Mouse (Mus musculus) monocyte, adult 5-6 weeks (primary cell): Measurements from ENCODE around the gene Uqcc2. TPM values are rescaled to one million over a fixed set of nuclear protein-coding genes. Genes with fewer than 3 reads are reported as not detected.

Experiments
- ATAC-seq: fragments of 153-309, 156-312 bp; replicated peaks from 2 replicates; pipeline ENCODE4 v1.8.0; 2017; ENCODE audit warnings: mild to moderate bottlenecking; ENCODE audit not compliant: low TSS enrichment, insufficient number of reproducible peaks, severe bottlenecking, poor library complexity, low FRiP score
- total RNA-seq: library from RNA; stranded (forward); fragments of 200-1000, 200-491, 200-594 nt; gene quantifications from 3 replicates; pipeline ENCODE4 v1.2.3, GENCODE M21; 2017

Gene Uqcc2
- total RNA-seq, 1 experiment from 2014 or later = 105 TPM

DNA sequence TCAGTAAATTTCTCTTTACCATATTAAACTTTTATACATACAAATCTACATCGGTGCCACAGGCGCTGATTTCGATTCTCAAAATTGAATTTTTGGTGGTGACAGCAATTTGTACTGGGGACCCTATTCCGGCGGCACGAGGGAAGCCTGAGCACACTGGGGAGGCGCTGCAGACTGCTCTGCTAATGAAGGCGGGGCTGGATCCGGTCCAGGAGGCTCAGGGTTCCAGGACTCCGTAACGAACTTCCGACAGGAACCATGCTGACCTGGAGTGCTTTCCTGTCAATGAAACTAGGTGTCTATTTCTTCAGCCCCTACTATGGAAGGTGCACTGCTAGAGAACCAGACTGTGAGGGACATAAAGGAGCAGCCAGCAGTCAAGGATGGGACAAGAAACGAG lies 4.4 kb downstream of the Uqcc2 start:
- ATAC-seq = no peak

DNA sequence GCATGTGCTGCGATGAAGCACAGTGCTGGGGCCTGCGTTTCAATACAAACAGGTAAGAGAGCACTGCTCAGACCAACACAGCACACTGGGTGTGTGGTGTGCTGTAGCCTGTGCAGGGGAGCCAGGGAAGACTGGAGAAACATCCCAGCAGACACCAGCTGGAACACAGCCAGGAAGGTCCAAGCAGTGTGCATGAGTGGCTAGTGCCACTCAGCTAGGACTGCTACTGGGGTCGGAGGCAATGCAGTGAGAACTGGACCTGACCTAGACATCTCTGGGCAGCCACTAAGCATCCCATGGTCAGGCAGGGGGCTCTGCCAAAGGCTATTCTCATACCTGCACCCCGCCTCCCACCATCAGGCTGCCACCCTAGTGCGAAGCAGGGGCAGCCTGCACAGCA lies 5.5 kb downstream of the Uqcc2 start:
- no peak for ATAC-seq

DNA sequence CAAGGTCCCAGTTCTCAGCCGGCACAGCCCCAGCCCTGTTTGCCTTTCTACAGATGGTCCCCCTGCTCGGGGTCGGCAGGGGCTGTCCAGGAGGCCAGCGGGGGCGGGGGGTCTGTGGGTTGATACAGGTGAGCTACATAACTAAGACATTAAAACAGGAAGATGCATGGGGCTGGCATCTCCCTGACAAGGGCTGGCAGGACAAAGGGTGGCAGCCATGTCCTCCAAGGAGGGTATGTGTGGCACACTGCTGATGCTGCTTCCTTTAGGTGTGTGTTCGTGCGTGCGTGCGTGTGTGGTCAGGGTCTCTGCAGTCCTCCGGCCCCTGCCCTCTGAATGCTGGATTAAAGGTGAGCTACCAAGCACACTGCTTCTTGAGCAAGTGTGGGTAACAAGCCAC lies 6.7 kb downstream of the Uqcc2 start:
- ATAC-seq = no peak

DNA sequence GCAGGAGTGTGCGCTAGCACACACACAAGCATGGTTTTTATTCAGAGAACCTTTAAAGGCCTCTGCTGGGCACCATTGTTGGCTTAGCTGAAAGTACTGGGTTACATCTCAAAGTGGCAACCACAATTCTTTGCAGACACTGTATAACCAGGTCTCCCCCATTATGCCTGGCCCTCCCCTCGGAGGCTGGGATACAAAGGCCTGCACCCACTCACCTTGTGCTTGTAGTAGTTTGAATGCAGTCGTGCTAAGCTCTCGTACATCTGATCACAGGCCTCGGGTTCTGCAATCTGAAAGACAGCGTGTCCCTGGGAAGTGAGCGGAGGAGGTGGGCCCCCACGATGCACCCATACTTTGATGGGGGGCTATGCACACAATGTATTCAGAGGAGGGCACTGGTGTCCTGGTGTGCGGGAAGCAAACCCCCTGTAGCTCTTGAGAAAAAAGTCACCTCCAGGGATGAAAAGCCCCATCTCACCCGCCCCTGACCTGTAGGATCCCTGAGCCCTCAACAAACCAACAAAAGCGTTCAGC lies 8.0 kb downstream of the Uqcc2 start:
- ATAC-seq = no peak

DNA sequence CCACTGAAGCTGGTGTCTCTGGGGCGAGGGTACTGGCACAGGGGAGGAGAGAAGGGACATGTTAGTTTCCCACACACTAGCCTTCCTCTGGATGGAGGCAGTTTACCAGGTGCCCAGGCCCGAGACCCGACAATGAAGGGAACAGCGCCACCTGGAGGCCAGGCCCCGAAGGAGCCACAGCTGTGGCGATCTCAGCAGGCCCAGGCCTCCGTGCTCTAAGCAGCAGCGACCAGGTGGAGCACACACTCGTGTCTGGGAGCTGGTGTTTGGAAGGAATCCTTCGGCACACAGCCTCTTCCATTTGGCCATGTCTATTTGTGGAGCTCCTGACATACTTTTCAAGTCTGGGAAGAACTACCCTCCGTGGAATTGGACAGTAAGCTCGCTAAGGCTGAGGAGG lies 8.5 kb downstream of the Uqcc2 start:
- ATAC-seq = 0 out of 2 replicates have a peak, but pooled peaks have one; percentile 45

DNA sequence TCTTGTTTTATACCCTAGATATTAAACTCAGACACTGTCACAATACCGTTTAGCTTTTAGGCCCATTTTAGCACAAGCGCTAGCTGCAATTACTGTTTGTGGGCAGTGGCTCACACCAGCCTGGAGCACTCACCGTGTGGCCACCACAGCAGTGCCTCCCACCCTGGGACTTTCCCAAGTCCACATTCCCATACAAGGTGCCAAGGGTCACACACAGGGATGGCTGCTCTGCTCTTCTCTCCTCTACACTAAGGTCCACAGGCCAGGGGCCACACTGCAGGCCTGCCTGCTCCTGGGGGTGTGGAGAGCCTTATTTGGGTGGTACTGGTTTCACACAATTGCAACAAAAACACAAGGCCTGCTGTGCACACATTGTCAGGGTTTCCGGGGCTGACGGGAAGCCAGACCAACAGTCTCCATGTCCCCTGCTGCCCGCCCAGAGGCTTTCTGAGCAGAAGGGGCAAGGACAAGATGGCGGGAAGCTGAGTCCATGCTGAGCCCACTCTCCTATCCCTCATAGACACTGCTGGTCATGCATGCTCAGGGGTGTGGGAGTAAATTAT lies 9.8 kb downstream of the Uqcc2 start:
- no peak for ATAC-seq

DNA sequence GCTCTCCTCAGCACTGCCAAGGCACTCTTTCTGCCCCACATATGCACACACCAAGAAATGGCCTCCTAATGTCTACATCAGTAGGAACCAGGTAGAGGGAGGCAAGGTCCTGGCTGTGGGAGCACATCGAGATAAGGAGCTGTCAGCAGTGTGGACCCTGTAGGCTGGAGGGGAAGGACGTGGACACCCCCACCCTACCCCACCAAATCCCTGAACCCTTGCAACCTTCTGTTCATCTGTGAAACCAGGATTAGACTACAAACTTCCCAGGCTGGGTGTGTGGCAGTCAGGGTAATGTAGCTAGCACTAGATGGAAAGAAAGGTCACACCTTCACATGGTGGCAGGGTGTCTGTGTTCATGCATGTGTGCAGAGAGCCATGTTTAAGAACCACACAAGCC lies 10.6 kb downstream of the Uqcc2 start:
- no peak for ATAC-seq

DNA sequence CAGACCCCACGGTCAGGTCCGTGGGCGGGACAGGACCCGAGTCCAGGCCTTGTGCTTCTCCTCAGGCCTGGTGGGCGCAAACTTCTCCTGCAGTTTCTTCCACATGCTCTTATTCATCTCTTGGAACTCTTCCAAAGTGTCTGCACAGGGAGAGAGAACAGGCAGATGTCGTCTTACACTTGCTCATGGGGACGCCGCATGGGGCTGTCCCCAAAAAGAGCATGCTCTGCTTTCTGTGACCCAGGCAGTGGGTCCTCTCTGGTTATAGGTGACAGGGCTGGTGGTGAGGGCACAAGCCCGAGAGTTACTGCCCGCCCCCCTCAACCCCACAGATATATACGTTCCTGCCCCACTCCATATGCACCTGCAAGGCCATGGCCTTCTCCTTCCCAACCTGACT lies 11.0 kb downstream of the Uqcc2 start:
- ATAC-seq = no peak

DNA sequence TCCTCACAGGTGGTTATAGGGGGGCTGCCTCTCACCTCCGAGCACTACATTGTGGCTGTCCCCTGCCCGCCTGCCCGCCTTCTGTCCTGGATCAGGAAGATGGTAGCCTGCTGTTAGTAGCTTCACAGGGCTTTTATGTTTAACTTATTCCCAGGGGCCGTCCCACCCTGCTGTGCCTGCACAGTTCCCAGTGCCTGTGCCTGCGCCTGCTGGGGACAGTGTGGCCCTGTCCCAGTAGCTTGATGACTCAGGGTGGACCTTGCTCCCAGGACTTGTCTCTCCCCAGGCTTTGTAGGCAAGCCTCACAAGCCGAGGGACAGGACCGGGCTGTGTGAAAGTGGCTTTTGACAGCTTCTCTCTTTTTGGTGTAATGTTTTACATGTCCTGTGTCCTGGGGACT lies 11.9 kb downstream of the Uqcc2 start:
- ATAC-seq = no peak

DNA sequence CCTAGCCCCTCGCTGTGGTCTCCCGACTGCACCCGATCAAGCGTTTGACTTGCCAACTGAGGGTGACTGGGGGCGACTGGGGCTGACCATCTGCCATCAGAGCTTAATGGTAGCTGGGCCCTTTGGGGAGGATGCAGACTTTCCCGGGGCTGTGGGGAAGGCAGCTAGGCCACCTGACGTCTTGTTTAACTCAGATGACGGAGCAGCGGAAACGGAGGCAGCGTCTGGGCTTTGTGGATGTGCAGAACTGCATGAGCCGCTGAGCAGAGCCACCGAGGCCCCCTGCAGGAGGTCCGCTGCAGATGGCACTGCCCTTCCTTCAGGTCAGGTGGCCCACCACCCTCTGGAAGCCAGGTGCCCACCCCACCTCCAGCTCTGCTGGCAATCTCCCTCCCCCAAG lies 12.4 kb downstream of the Uqcc2 start:
- no peak for ATAC-seq

DNA sequence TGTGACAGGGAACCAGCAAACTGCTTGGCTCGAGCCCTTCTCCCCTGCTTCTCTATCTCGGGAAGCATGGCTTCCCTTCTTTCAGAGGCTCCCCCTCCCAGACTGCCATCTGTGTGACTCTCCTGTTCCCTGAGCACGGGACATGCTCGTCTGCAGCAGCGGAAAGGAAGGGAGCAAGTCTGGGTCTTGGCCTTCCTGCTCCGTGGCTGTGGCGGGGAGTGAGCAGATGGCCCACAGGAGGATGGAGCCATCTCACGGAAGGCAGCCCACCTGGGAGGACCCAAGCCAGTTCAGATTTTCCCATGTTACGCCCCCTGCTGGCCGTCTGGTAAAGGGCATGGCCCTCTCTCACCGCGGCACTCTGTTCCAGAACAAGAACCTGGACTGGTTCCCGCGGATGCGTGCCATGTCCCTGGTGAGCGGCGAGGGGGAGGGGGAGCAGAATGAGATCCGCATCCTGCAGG lies 13.1 kb downstream of the Uqcc2 start:
- no peak for ATAC-seq

DNA sequence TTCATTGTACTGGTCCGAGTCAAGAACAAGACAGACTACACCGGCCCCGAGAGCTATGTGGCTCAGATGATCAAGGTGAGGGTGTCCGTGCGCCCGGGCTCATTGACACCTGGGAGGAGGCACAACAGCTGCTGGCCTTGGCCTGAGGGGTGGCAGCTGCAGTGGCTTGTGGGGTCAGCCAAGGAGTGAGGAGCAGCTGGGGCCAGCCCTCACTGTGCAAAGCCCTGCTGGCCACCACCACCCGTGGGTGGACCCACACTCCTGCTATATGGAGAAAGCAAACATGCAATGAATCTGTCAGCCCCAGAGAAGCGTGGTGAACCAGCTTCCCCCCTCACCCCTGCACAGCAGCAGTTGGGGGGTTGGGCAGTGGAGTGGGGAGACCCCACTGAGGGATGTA lies 13.8 kb downstream of the Uqcc2 start:
- ATAC-seq = no peak

DNA sequence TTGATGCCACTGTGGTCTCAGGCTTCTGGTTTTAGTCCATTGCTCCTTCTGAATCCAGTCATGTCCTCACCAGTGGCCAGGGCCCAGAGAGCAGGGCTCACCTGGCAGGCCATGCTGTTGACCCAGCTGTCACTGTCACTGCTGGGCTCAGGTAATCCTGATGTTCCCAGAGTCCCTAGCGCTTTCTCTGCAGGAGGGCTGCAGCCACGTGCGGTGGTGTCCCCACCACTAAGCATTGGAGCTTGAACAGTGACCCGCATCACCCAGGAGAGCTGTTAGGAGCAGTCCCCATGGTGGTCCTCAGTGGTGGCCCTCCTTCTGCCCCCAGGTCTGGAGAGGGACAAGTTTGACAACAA lies 14.2 kb downstream of the Uqcc2 start:
- no peak for ATAC-seq

DNA sequence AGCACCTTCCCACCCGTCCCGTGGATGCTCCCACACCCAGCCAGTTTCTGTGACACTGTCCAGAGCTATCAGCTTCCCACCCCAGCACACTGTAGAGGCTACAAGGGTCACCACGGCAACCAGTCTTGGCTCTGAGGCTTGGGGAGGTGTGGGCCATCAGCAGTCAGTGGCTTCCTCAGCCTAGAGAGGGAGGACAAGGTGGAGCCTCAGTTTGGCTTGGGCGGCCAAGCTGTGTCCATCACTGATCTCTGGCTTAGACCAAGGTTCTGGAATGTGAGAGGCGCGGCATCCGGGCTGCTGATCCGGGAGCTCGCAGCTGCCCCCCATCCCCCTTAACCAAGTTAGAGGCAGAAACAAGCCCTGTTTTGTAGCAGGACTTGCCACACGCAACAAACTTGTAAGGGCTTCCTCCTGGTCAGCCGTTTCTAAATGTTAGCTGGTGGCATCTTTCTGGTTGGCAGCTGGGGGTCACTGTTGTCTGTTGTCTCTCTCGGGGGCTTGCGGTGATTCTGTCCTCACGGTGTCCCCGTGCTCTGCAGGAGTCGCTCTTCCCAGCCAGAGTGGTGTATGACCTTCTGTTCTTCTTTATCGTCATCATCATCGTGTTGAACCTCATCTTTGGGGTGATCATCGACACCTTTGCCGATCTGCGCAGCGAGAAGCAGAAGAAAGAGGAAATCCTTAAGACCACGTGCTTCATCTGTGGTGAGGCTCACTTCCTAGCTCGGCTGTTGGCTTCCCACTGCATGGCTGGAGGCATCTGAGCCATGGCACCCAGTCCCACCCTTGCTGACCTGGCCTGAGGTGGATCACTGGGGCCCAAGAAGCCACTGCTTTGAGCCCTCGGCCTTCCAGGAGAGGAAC lies 14.8 kb downstream of the Uqcc2 start:
- peak; percentile 54 for ATAC-seq

DNA sequence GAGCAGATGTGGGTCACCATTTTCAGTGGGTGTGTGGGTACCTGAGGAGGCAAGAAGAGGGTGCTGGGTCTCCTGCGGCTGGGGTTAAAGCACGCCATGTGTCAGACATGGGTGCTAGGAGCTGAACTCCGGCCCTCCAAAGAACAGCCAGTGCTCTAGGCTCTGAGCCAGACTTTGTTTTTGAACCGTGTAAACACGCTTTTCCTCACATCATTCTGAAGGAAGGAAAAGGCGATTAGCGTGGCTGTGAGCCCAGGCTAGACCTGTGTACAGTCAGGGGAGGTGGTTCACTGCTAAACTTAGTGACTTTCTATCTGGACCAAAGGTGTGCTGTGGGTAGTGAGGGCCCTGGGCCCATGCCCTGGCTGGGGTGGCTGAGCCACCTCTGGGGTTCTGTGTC lies 23.6 kb downstream of the Uqcc2 start:
- ATAC-seq = no peak

DNA sequence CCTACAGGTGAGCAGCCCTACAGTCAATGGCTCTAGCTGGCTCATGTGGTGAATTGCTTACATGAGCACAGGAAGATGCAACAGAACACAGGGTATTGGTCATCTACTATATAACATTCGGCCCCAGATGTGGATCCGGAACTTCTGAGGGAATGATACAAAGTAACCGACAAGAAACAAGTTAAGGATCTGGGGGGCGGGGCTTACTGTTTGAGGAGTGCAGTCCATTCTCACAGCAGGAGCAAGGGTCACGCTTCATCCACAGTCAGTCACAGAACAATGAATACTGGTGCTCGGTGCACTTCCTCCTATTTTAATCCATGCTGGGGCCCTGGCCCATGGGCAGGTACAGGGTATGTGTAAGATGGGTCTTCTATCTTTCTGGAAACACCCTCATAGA lies 25.8 kb downstream of the Uqcc2 start:
- ATAC-seq = no peak

DNA sequence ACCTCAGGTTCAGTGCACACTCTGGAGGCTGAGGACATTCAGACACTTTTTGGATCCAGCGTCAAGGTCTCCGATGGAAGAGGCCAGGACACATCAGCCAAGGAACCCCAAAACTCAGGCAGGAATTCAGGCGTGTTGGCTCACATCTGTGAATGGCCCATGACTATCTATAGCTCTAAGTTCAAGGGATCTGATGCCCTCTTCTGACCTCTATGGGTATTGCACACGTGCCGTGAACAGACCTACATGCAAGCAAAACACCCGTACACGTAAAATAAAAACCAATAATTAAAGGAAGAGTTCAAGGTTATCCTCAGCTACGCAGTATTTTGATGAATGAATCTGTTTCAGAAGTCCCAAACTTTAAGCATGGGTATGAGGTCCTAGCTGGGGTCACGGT lies 27.0 kb downstream of the Uqcc2 start:
- no peak for ATAC-seq

DNA sequence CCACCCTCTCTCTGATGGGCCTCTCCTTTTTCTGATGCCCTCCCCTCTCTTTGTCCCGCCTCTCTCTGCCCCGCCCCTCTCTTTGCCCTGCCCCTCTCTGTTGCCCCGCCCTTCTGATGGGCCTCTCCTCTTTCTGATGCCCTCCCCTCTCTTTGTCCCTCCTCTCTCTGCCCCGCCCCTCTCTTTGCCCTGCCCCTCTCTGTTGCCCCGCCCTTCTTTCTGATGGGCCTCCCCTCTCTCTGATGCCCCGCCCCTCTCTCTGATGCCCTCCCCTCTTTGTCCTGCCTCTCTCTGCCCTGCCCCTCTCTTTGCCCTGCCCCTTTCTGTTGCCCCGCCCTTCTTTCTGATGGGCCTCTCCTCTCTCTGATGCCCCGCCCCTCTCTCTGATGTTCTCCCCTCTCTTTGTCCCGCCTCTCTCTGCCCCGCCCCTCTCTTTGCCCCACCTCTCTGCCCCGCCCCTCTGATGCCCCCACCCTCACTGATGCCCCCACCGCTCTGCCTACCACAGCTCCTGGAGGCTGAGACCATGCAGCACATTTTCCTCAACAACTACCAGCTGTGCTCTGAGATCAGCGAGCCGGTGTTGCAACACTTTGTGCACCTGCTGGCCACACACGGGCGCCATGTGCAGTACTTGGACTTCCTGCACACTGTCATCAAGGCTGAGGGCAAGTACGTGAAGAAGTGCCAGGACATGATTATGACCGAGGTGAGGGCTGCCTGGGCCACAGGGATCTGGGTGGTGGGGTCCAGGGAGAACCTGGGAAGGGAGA lies 27.8 kb downstream of the Uqcc2 start:
- no peak for ATAC-seq

DNA sequence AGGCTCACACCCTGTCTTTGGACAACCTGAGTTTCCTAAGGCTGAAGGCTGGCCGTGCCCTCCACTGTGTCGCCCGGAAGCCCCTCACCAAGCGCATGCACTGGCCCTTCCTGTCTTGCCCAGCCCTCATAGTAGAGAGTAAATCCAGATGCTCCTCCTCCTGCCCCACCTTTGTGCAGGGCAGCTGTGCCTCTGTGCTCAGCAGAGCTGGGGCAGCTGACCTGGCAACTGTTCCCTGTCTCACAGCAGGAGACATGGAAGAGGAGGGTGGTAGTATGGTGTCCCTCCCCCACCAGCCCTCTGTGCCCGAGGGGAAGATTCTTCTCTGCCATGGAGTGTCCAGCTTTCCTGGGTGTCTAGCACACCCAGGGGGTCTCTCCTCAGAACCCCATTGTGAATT lies 32.0 kb downstream of the Uqcc2 start:
- no peak for ATAC-seq

DNA sequence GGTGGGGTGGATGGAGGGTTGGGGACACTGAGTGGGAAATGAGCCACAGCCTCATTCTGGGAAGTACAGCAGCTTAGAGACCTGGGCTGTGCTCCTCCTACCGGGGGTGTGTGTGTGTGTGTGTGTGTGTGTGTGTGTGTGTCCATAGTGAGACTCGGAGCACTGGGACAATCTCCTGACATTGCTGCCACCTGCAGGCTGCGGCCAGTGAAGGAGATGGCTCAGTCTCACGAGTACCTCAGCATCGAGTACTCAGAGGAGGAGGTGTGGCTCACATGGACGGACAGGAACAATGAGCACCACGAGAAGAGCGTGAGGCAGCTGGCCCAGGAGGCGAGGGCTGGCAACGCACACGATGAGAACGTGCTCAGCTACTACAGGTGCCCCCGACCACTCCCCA lies 38.0 kb downstream of the Uqcc2 start:
- ATAC-seq = no peak
